Mouse (Mus musculus) left cerebral cortex, postnatal 4 days (tissue): Measurements from ENCODE around the gene Cinp. TPM values are rescaled to one million over a fixed set of nuclear protein-coding genes. Genes with fewer than 3 reads are reported as not detected.
"Not testable (repeated sequence)": the region's sequence is repeated elsewhere in the genome, so short reads cannot be mapped to it uniquely, and the experiment has no call there.

ENCODE experiments used
- DNase-seq: peaks from one replicate; pipeline ENCODE4 v3.0.0-alpha.2; 2022
- intact Hi-C: fragments of 180-260 bp; cut with DNase I; formaldehyde crosslinking; loops from one replicate; pipeline ENCODE4 v1.15.1; 2025
- total RNA-seq, 2 experiments: library from RNA; stranded (reverse); gene quantifications; 2 replicates each; pipeline ENCODE4 v1.2.3; 2021

Gene Cinp
- total RNA-seq, 2 experiments from 2014 or later: 64.9 to 65.8 TPM

DNA sequence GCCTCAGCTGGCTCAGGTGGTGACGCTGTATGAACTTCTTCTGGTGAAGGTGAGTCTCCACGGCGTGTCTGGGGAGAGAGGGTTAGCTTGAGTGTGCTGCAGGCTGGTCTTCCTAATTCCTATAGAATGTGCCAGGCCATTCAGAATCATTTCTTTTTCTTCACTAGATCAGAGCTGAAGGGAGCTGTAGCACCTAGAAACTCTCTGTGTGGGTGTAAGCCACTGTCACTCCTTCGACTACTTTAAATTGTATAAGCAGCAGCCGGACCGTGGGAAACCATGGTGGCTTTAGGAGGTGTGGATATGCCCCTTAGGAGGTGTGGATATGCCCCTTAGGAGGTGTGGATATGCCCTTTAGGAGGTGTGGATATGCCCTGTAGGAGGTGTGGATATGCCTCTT is 24.9 kb downstream of the Cinp start:
- intact Hi-C loops: no loop called here
- no peak for DNase-seq

- intact Hi-C loops: no loop called here
- DNase-seq: no peak
Measured at GRCm38 (mm10) chr12:110861256-110861655, 27.7 kb downstream of the Cinp start.

DNA sequence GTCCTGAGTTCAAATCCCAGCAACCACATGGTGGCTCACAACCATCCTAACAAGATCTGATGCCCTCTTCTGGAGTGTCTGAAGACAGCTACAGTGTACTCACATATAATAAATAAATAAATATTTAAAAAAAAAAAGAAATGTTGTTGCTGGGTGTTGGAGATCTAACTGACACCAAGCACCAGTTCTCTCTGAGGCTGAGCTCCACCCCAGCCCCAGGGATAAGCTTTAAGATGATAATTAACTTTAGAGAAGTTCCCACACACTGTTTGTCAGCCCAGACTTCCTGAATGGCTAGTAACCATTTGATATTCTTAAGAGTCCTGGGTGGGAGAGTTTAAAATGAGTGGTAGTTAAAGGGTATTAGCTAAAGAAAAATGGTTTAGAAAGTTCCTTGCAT is 28.7 kb downstream of the Cinp start:
- intact Hi-C loops: no loop called here
- DNase-seq: no peak

GRCm38 (mm10) chr12:110858681-110859080 is 30.3 kb downstream of the Cinp start:
- intact Hi-C loops, DNase-seq: not testable (repeated sequence)

DNA sequence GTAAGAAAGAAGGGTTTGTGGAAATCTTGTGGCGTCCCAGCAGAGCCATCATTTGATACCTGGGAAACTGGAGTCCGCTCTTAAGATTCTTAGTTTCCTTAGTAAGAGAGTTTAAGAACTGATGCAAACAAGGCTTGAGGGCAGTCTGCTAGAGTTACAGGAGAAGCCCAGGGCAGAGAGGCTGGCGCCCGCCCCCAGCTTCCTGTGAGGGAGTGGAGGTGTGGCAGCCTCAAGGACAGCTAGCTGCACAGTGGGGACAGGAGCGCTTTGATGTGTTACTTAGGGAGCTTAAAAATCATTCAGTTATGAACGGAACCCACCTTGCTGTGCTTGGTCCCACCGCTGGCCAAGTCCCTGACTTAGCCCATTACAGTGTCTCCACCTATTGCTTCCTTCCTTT is 31.7 kb downstream of the Cinp start:
- DNase-seq: no peak
- intact Hi-C loops: no loop called here

GRCm38 (mm10) chr12:110854786-110855737 is 33.9 kb downstream of the Cinp start:
- intact Hi-C loops: no loop called here
- no peak for DNase-seq

DNA sequence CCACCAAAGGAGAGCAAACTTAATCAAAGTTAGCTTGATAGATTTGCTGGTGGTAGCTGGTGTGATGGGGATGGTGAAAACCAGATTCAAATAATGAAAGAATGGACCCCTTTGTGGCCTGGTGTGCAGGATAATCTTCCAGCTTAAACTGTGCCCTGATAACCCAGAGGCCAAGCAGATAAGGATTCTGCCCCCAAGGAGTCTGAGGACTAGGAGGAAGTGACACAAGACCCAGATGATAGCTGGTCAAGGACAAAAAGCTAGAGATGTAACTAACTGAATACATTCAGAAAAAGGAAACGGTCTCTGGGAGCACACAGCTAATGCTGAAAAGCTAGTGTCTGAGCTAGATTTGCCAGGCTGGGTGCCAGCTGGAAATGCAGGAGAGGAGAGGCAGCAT is 37.0 kb downstream of the Cinp start:
- intact Hi-C loops: no loop called here
- no peak for DNase-seq

GRCm38 (mm10) chr12:110851414-110851813 is 37.5 kb downstream of the Cinp start:
- intact Hi-C loops: no loop called here

GRCm38 (mm10) chr12:110850929-110851256 is 38.1 kb downstream of the Cinp start:
- intact Hi-C loops: no loop called here

More at GRCm38 (mm10) chr12:110851414-110851813, 37.5 kb downstream of the Cinp start:
- DNase-seq: no peak

GRCm38 (mm10) chr12:110850010-110850928 is 38.7 kb downstream of the Cinp start, which contains the start of gene Zfp839:
TSS of gene Zfp839 (plus strand) at chr12:110850253.
- intact Hi-C loops: no loop called here
- DNase-seq: peak; percentile 85

More at GRCm38 (mm10) chr12:110850929-110851256, 38.1 kb downstream of the Cinp start:
- DNase-seq: no peak

- intact Hi-C loops: loop anchor here (10.0 kb wide), 2 partner anchors 111 to 231 kb away; partner anchors contain the start of gene Wdr20
Measured at GRCm38 (mm10) chr12:110846191-110846765, 42.7 kb downstream of the Cinp start.

GRCm38 (mm10) chr12:110845131-110845880 is 43.6 kb downstream of the Cinp start:
- DNase-seq: peak; percentile 78

More at GRCm38 (mm10) chr12:110846191-110846765, 42.7 kb downstream of the Cinp start:
- peak; percentile 36 for DNase-seq

GRCm38 (mm10) chr12:110844227-110845130 is 44.5 kb downstream of the Cinp start:
- intact Hi-C loops: loop anchor here (5.0 to 10.0 kb wide), 4 partner anchors 110 to 427 kb away; partner anchors contain the start of gene Wdr20
- no peak for DNase-seq

More at GRCm38 (mm10) chr12:110845131-110845880, 43.6 kb downstream of the Cinp start:
- intact Hi-C loops: loop anchor here (10.0 kb wide), 2 partner anchors 111 to 231 kb away; partner anchors contain the start of gene Wdr20

DNA sequence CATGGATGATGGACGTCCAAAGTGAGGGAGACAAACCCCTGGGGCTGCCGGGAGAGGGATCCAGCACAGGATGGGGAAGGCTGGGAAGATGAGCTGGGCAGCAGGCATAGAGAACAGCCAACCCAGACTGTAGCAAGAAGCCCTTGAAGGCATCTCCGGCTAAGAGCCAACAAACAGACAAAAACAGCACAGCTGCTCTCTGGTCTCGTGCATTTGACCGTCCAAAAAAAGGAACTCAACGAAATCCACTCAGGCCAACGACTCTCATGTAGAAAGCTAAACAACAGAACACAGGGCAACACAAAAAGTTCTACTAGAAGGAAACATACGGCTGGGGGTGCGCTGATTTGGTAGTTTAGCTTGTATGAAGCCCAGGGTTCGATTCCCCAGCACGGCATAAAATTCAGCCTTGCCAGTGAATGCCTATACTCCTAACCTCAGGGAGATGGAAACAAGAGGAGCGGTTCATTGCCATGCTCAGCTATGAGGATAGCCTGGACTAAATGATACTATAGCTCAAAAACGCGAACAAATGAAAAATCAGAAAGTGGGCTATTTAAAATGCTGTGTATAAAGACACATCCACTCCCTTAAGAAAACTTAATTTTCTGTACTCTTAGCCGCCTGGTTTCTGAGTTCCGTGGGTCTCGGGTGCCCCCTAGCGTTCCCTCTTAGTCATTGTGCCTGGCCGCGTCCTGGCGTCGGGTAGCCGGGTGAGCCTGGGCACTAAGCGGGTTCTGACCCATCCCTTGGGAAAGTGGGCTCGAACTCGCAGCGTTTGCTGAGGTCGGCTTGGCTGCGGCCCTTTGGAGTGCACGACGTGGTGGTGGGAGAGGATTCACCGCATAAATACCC is 45.5 kb downstream of the Cinp start:
- DNase-seq: peak; percentile 78
- intact Hi-C loops: loop anchor here (5.0 to 10.0 kb wide), 4 partner anchors 109 to 426 kb away; partner anchors contain the start of gene Wdr20

- DNase-seq: no peak
- intact Hi-C loops: loop anchor here (5.0 to 10.0 kb wide), 4 partner anchors 107 to 425 kb away; partner anchors contain the start of gene Wdr20
Measured at GRCm38 (mm10) chr12:110841731-110842493, 47.0 kb downstream of the Cinp start.

DNA sequence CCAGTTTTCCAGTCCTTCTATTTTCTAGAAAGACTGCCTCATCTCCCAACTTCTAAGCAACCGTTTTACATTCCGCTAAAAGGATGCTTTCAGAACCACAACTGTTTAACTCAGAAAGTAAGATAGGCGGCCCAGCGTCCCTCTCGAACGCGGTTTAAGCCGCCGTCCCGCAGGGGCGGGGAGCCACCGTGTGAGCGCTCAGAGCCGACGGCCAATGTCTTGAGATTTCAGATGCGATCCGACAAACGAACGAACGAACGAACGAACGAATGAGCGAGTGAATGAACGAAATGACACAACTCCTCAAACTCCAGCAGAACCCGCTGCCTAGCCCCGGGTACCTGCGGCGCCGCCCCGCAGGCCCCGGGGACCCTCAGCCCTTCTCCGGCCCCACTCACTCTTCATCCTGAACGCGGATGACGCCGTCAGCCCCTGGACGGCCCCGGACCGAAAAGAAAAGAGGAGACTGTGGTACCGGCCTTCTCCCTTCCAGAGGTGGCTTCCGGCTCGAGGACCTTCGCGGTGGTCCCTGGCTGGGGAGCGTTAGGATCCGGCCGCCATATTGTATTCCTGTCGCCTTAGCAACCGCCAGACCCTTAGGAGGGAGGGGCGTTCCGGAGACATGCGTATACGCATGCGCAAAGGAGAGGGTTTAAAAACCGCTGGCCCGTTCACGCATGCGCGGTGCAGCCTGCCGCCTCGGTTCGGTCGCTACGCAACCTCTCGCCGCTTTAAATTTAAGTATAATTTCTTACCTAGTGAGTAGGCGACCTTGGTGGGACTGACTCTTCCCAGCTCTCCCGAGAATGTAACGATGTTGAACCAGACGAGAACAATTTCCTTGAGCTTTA is 48.4 kb downstream of the Cinp start, which contains the start of gene Mok:
TSS of gene Mok (minus strand) at position 592 of the 851 bp plus-strand sequence.
- intact Hi-C loops: loop anchor here (5.0 to 10.0 kb wide), 4 partner anchors 106 to 423 kb away; partner anchors contain the start of gene Wdr20
- peak; percentile 97 for DNase-seq
